Mouse (Mus musculus) kidney, adult 2 months (tissue): ENCODE results near the gene Mrpl28. TPM values are rescaled to one million over a fixed set of nuclear protein-coding genes. Genes with fewer than 3 reads are reported as not detected.
A peak's percentile ranks its signal among the peaks of the same experiment; 100 is the strongest.
"Not testable (repeated sequence)": the region's sequence is repeated elsewhere in the genome, so short reads cannot be mapped to it uniquely, and the experiment has no call there.

Experiments
- DNase-seq: peaks from one replicate; pipeline ENCODE4 v3.0.0; 2021
- H3K27ac ChIP-seq: fragments of 200-500 bp; 2 replicates; pipeline ENCODE4 v1.5.1; 2012; ENCODE audit warnings: low read depth, low read length, control low read depth, inconsistent platforms; ENCODE audit not compliant: insufficient read depth
- H3K27me3 ChIP-seq: fragments of 200-500 bp; replicated peaks from 2 replicates; pipeline ENCODE4 v1.6.1; 2012; ENCODE audit warnings: mild to moderate bottlenecking, moderate library complexity, low read length, inconsistent platforms; ENCODE audit not compliant: control insufficient read depth, insufficient read depth
- H3K36me3 ChIP-seq: fragments of 200-500 bp; 2 replicates; pipeline ENCODE4 v1.6.1; 2012; ENCODE audit warnings: mild to moderate bottlenecking, moderate library complexity, low read length, inconsistent platforms; ENCODE audit not compliant: control insufficient read depth, insufficient read depth
- H3K4me1 ChIP-seq: fragments of 200-500 bp; 2 replicates; pipeline ENCODE4 v1.6.1; 2011; ENCODE audit warnings: low read length; ENCODE audit not compliant: control insufficient read depth, insufficient read depth
- H3K4me3 ChIP-seq: fragments of 200-500 bp; 2 replicates; pipeline ENCODE4 v1.5.1; 2011; ENCODE audit warnings: mild to moderate bottlenecking, low read depth, low read length, control low read depth; ENCODE audit not compliant: insufficient read depth
- CTCF ChIP-seq: fragments of 200-500 bp; conservative IDR thresholded peaks from 2 replicates; pipeline ENCODE4 v1.5.1; 2011; ENCODE audit warnings: low read depth, mild to moderate bottlenecking, control low read depth, low read length, moderate library complexity, mixed read lengths; ENCODE audit not compliant: insufficient read depth, insufficient read length
- POLR2A ChIP-seq: fragments of 200-500 bp; IDR thresholded peaks from one replicate; pipeline ENCODE4 v1.6.1; 2011; ENCODE audit warnings: low read depth, low read length, control low read depth
- WGBS: fragments of 180-500 bp; shearing (Covaris S2); methylation state at CpG from one replicate; pipeline ENCODE4 v1.1.7; 2018; 5-methylcytosine and 5-hydroxymethylcytosine counted together
- polyA plus RNA-seq: library from polyadenylated mRNA; depleted of rRNA; stranded (reverse); fragments of >200 nt; gene quantifications from 2 replicates; pipeline ENCODE4 v1.2.3, GENCODE M21; 2012; rRNA removed

The Mrpl28 gene
- polyA plus RNA-seq, 1 experiment = 137 TPM

DNA sequence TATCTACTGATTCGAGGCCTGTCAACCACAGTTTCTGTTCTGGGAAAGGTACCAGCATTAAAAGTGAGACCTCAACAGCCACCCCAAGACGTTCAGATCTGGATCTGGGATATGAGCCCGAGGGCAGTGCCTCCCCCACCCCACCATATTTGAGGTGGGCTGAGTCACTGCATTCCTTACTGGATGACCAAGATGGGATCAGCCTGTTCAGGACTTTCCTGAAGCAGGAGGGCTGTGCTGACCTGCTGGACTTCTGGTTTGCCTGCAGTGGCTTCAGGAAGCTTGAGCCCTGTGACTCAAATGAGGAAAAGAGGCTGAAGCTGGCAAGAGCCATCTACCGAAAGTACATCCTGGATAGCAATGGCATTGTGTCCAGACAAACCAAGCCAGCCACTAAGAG lies 19.5 kb downstream of the Mrpl28 start:
- Histone ChIP-seq H3K27me3 (no peaks in the 10 kb centered on the region), H3K4me3 (no peak overlapping the region), H3K27ac (0 out of 2 replicates have a peak overlapping the region, but pooled peaks have one; percentile 26), H3K36me3 (no peaks in the 10 kb centered on the region), H3K4me1 (peaks cover 21% of the 10 kb centered on the region; the same call in 1 of the 2 replicates)
- no peak for DNase-seq
- TF ChIP-seq CTCF (no peak), POLR2A (no peak)
- 64% methylated on average over 4 of the region's 4 CpGs for WGBS

GRCm38 (mm10) chr17:26143386-26143785 lies 20.1 kb downstream of the Mrpl28 start:
- H3K36me3 ChIP-seq = no peaks in the 10 kb centered on the region
- H3K4me1 ChIP-seq = peaks cover 18% of the 10 kb centered on the region; the same call in 1 of the 2 replicates
- DNase-seq = no peak
- no peaks in the 10 kb centered on the region for H3K27me3 ChIP-seq
- WGBS = 89% methylated on average over 5 of the region's 5 CpGs
- TF ChIP-seq CTCF (no peak), POLR2A (no peak)
- no peak overlapping the region for H3K27ac ChIP-seq
- H3K4me3 ChIP-seq = no peak overlapping the region

GRCm38 (mm10) chr17:26149056-26149455 lies 25.8 kb downstream of the Mrpl28 start:
- no peaks in the 10 kb centered on the region for H3K36me3 ChIP-seq
- WGBS = 88% methylated on average over 2 of the region's 2 CpGs
- no peak for TF ChIP-seq CTCF
- no peak for TF ChIP-seq POLR2A
- no peaks in the 10 kb centered on the region for H3K27me3 ChIP-seq
- no peak for DNase-seq
- H3K4me3 ChIP-seq = no peak overlapping the region
- H3K27ac ChIP-seq = no peak overlapping the region
- H3K4me1 ChIP-seq = peaks cover 3% of the 10 kb centered on the region; the same call in 1 of the 2 replicates

DNA sequence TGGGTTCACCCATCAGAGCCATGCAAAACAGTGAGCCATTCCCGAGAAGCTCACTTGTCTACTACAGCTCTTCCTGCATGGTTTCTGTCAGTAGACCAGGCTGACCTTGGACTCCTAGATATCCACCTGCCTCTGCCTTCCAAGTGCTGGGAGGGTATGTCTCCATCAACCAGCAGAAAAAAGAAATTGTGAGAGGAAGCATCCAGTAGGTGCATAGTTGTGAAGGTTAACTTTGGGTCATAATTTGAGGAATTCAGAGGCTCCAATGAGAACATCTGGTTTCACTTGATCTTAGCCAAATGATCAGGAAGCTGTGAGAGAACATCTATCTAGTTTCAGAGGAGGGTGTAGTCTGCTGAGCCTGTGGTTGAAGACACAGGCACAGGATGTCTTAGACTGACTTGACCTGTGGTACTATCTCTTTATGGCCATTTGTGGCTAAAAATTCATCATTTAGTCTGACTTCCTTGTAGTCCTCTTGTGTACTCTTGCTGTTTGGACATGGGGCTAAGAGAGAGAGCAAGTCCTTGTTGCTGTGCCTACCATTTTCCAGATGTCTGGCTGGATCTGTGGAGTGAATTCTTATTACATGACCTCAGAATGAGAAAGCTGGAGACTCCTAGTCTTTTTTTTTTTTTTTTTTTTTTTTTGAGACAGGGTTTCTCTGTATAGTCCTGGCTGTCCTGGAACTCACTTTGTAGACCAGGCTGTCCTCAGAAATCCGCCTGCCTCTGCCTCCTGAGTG lies 28.8 kb downstream of the Mrpl28 start:
- no peak for DNase-seq
- TF ChIP-seq POLR2A (no peak), CTCF (no peak)
- Histone ChIP-seq H3K27me3 (no peaks in the 10 kb centered on the region), H3K4me1 (no peaks in the 10 kb centered on the region), H3K36me3 (no peaks in the 10 kb centered on the region), H3K27ac (no peak overlapping the region), H3K4me3 (no peak overlapping the region)
- WGBS = 94% methylated on average over 2 of the region's 2 CpGs

- H3K4me3 ChIP-seq = no peak overlapping the region
- no peaks in the 10 kb centered on the region for H3K36me3 ChIP-seq
- 85% methylated on average over 1 of the region's 1 CpGs for WGBS
- no peak overlapping the region for H3K27ac ChIP-seq
- 0 out of 2 replicates have a peak, but pooled peaks cover 6% of the 10 kb centered on the region for H3K4me1 ChIP-seq
- DNase-seq = no peak
- H3K27me3 ChIP-seq = no peaks in the 10 kb centered on the region
- TF ChIP-seq CTCF = no peak
- TF ChIP-seq POLR2A = no peak
Observed at GRCm38 (mm10) chr17:26162736-26163135, 39.4 kb downstream of the Mrpl28 start.

DNA sequence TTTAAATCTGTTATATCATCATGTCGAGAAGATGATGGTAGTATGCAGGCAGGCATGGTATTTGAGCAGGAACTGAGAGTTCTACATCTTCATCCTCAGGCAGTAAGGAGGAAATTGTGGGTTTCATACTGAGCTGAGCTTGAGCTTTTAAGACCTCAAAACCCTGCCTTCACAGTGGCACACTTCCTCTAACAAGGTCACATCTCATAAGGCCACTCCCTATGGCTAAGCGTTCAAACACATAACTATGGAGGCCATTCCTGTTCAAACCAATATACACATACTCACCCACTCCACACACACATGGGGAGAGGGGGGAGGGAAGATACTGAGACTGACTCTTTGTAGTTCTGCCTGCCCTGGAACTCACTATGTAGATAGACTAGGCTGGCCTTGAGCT lies 44.7 kb downstream of the Mrpl28 start:
- WGBS = 87% methylated on average over 2 of the region's 2 CpGs
- H3K36me3 ChIP-seq = no peaks in the 10 kb centered on the region
- H3K4me1 ChIP-seq = peaks cover 3% of the 10 kb centered on the region; the same call in 1 of the 2 replicates
- no peak overlapping the region for H3K27ac ChIP-seq
- H3K27me3 ChIP-seq = no peaks in the 10 kb centered on the region
- peak; percentile 13 for DNase-seq
- no peak overlapping the region for H3K4me3 ChIP-seq
- no peak for TF ChIP-seq CTCF
- no peak for TF ChIP-seq POLR2A

DNA sequence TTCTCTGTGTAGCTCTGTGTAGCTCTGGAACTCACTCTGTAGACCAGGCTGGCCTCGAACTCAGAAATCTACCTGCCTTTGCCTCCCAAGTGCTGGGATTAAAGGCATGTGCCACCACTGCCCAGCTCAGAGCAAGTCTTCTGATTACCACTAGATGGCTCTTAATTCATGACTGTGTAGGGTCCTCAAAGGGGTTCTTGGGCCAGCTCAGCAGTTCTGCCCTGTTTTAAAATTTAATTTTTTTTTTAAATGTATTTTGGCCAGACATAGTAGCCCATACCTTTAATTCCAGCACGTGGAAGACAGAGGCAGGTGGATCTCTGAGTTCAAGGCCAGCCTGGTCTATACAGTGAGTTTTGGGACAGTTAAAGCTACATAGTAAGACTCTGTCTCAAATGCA lies 51.9 kb downstream of the Mrpl28 start:
- H3K36me3 ChIP-seq, H3K4me3 ChIP-seq, H3K27ac ChIP-seq, DNase-seq, H3K4me1 ChIP-seq, H3K27me3 ChIP-seq: not testable (repeated sequence)
- WGBS = 83% methylated on average over 2 of the region's 2 CpGs

Other genes with a start within 250 kb of the Mrpl28 start
- 509 and 656 TPM in 2 replicates for gene Mettl26, start 248.4 kb upstream of the Mrpl28 start, polyA plus RNA-seq
- 0.31 and 0.42 TPM in 2 replicates for gene Wfikkn1, start 242.6 kb upstream of the Mrpl28 start, polyA plus RNA-seq
- 31.3 and 34.8 TPM in 2 replicates for gene Rab40c, start 203.8 kb upstream of the Mrpl28 start, polyA plus RNA-seq
- gene Pigq, start 178.6 kb upstream of the Mrpl28 start, polyA plus RNA-seq = 236 and 270 TPM in 2 replicates
- 16.0 and 21.0 TPM in 2 replicates for gene Nhlrc4, start 178.5 kb upstream of the Mrpl28 start, polyA plus RNA-seq
- gene A930017K11Rik, start 170.9 kb upstream of the Mrpl28 start, polyA plus RNA-seq = 7.2 and 8.3 TPM in 2 replicates
- 24.0 and 31.6 TPM in 2 replicates for gene Capn15, start 137.7 kb upstream of the Mrpl28 start, polyA plus RNA-seq
- gene Rab11fip3, start 53.9 kb upstream of the Mrpl28 start, polyA plus RNA-seq = 454 and 517 TPM in 2 replicates
- gene Decr2, start 33.2 kb upstream of the Mrpl28 start, polyA plus RNA-seq = 63.0 and 74.9 TPM in 2 replicates
- gene Nme4, start 27.9 kb upstream of the Mrpl28 start, polyA plus RNA-seq = 36.2 and 45.6 TPM in 2 replicates
- 431 and 538 TPM in 2 replicates for gene Tmem8, start 10.2 kb upstream of the Mrpl28 start, polyA plus RNA-seq
- 16.3 and 18.5 TPM in 2 replicates for gene Axin1, start 15.2 kb downstream of the Mrpl28 start, polyA plus RNA-seq
- gene Pdia2, start 75.6 kb downstream of the Mrpl28 start, polyA plus RNA-seq = 0.20 and 0.37 TPM in 2 replicates
- gene Rgs11, start 79.5 kb downstream of the Mrpl28 start, polyA plus RNA-seq = 25.0 and 32.0 TPM in 2 replicates
- 3.4 and 4.4 TPM in 2 replicates for gene Arhgdig, start 84.3 kb downstream of the Mrpl28 start, polyA plus RNA-seq
- 112 and 124 TPM in 2 replicates for gene Fam234a, start 120.7 kb downstream of the Mrpl28 start, polyA plus RNA-seq
- gene Luc7l, start 129.4 kb downstream of the Mrpl28 start, polyA plus RNA-seq = 16.0 and 17.5 TPM in 2 replicates